Mouse (Mus musculus) E14TG2a.4 (cell line): ENCODE measurements at regions not wholly inside any gene's neighbourhood (a gene's known extent, or its start where the extent isn't known, plus 50 kb on each side); places are given as distances from the start of the nearest gene placed in this dataset.

Source experiments
- H3K27me3 ChIP-seq: 2 replicates; pipeline ENCODE4 v1.6.1; 2014; ENCODE audit warnings: low read length, control low read depth; ENCODE audit not compliant: insufficient read depth
- H3K36me3 ChIP-seq: 2 replicates; pipeline ENCODE4 v1.6.1; 2014; ENCODE audit warnings: low read length, control low read depth; ENCODE audit not compliant: insufficient read depth
- H3K4me1 ChIP-seq: replicated peaks from 2 replicates; pipeline ENCODE4 v1.6.1; 2014; ENCODE audit warnings: low read depth, low read length, control low read depth
- H3K4me3 ChIP-seq: replicated peaks from 2 replicates; pipeline ENCODE4 v1.5.1; 2014; ENCODE audit warnings: mild to moderate bottlenecking, low read length
- H3K9me3 ChIP-seq: 2 replicates; pipeline ENCODE4 v1.6.1; 2014; ENCODE audit warnings: low read length, control low read depth
- CTCF ChIP-seq: conservative IDR thresholded peaks from 2 replicates; pipeline ENCODE4 v1.5.1; 2014; ENCODE audit warnings: low read length
- NANOG ChIP-seq: IDR thresholded peaks from 2 replicates; pipeline ENCODE4 v1.6.1; 2014; ENCODE audit warnings: borderline replicate concordance, low read length, mixed read lengths
- POU5F1 ChIP-seq: IDR thresholded peaks from 2 replicates; pipeline ENCODE4 v1.6.1; 2014; ENCODE audit warnings: low read length, borderline replicate concordance

DNA sequence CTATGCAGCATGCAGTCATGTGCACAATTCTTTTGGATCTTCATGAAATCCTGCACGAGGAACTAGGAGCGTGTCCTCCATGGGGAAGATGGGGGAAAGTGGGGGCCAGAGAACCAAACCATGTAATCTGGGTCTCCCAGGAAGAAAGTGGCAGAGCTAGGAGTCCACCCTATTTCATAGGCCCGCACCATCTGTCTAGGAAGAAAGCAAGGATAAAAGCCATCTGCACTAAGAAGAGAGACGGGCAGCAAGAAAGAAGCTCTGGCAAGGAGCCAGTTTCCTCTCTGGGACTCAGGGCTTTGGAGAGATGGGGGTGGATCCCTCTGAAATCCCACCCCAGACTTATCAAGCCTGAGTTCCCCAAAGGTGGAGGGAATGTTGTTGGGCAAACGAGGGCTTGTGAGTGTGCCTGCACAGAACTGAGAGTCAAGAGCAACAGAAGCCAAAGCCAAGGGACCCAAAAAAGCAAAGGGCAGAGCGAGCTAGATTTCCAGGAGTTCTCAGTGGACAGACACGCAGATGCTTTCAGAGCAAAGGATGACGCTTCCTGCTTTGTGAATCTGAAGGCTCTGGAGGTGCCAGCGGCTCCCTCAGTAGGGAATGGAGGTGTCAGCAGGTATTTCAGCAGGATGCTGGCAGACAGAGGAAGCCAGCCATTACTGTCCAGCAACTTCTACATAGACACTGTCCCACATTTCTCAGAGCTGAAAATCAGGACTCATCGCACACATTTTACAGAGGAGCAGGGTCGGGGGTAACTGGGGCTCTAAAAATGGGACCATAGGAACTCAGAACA lies 110.8 kb downstream of the Pja1 start:
- H3K4me1 ChIP-seq: no peaks in the 10 kb centered on the region
- no peaks in the 10 kb centered on the region for H3K36me3 ChIP-seq
- peaks cover 12% of the 10 kb centered on the region; the same call in 1 of the 2 replicates for H3K27me3 ChIP-seq
- TF ChIP-seq NANOG (no peak), CTCF (no peak), POU5F1 (no peak)
- H3K4me3 ChIP-seq: no peak overlapping the region
- no peaks in the 10 kb centered on the region for H3K9me3 ChIP-seq

GRCm38 (mm10) chrX:99358784-99359183 lies 112.3 kb downstream of the Pja1 start:
- H3K4me3 ChIP-seq: no peak overlapping the region
- H3K9me3 ChIP-seq: no peaks in the 10 kb centered on the region

DNA sequence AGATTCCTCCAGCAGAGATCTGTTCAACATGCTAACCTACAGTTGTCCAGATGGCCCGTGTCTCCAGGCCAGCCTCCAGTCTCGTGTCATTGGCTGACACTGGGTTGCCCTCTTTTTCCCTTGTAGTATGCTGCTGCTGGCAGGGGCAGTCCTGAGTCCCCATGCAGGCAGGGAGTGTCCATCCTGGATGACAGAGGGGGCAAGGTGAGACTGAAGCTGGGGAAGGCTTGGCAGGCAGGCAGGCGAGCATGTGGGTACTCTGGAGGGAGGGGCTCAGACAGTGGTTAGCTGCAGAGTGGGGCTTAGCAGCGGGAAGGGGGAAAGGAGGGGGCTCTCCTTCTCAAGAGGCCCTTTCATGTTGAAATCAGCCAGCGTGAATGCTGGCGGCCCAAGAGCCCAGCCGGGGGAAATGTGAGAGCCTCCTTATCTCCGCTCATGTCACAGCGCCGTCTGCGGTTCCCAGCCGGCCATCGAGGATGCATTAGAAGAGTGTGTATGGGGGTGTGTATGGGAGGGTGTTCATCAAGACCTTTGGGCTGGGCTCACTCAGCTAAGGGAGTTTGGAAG lies 112.9 kb downstream of the Pja1 start:
- no peak for TF ChIP-seq NANOG
- TF ChIP-seq POU5F1: no peak
- TF ChIP-seq CTCF: no peak
- Histone ChIP-seq H3K36me3 (no peaks in the 10 kb centered on the region), H3K4me3 (no peak overlapping the region), H3K4me1 (no peaks in the 10 kb centered on the region), H3K9me3 (no peaks in the 10 kb centered on the region), H3K27me3 (peaks cover 11% of the 10 kb centered on the region; the same call in 1 of the 2 replicates)

More at GRCm38 (mm10) chrX:99358784-99359183, 112.3 kb downstream of the Pja1 start:
- no peak for TF ChIP-seq NANOG
- no peak for TF ChIP-seq CTCF
- no peak for TF ChIP-seq POU5F1
- Histone ChIP-seq H3K27me3 (peaks cover 11% of the 10 kb centered on the region; the same call in 1 of the 2 replicates), H3K4me1 (no peaks in the 10 kb centered on the region), H3K36me3 (no peaks in the 10 kb centered on the region)

- no peak for TF ChIP-seq POU5F1
- no peak for TF ChIP-seq NANOG
- TF ChIP-seq CTCF: no peak
- Histone ChIP-seq H3K36me3 (no peaks in the 10 kb centered on the region), H3K4me1 (no peaks in the 10 kb centered on the region)
Measured at GRCm38 (mm10) chrX:99355128-99355527, 115.9 kb downstream of the Pja1 start.

GRCm38 (mm10) chrX:99350233-99350632 lies 120.8 kb downstream of the Pja1 start:
- Histone ChIP-seq H3K27me3 (peaks cover 7% of the 10 kb centered on the region; the same call in 1 of the 2 replicates), H3K36me3 (no peaks in the 10 kb centered on the region), H3K9me3 (no peaks in the 10 kb centered on the region), H3K4me3 (no peak overlapping the region), H3K4me1 (no peaks in the 10 kb centered on the region)
- TF ChIP-seq NANOG (no peak), POU5F1 (no peak), CTCF (no peak)

More at GRCm38 (mm10) chrX:99355128-99355527, 115.9 kb downstream of the Pja1 start:
- H3K4me3 ChIP-seq: no peak overlapping the region
- H3K9me3 ChIP-seq: no peaks in the 10 kb centered on the region
- peaks cover 8% of the 10 kb centered on the region; the same call in 1 of the 2 replicates for H3K27me3 ChIP-seq

GRCm38 (mm10) chrX:99340223-99340622 lies 130.8 kb downstream of the Pja1 start:
- Histone ChIP-seq H3K9me3 (no peaks in the 10 kb centered on the region), H3K27me3 (no peaks in the 10 kb centered on the region), H3K4me3 (no peak overlapping the region), H3K36me3 (no peaks in the 10 kb centered on the region), H3K4me1 (peaks cover 50% of the 10 kb centered on the region)
- TF ChIP-seq POU5F1: no peak
- no peak for TF ChIP-seq CTCF
- TF ChIP-seq NANOG: no peak

- peaks cover 59% of the 10 kb centered on the region for H3K4me1 ChIP-seq
- no peaks in the 10 kb centered on the region for H3K9me3 ChIP-seq
- TF ChIP-seq CTCF: no peak
- no peak for TF ChIP-seq NANOG
- TF ChIP-seq POU5F1: no peak
- H3K36me3 ChIP-seq: no peaks in the 10 kb centered on the region
- H3K4me3 ChIP-seq: no peak overlapping the region
- no peaks in the 10 kb centered on the region for H3K27me3 ChIP-seq
Measured at GRCm38 (mm10) chrX:99339081-99339876, 131.8 kb downstream of the Pja1 start.
